Mouse (Mus musculus): Measurements from ENCODE around the gene Akt1s1. TPM values are rescaled to one million over a fixed set of nuclear protein-coding genes. Genes with fewer than 3 reads are reported as not detected.

The Akt1s1 gene
- polyA plus RNA-seq, 2 experiments, result 70.5 to 179 TPM

- Histone ChIP-seq H3K27ac (replicated peaks; ENCODE audit: low read depth, low read length) (no peak overlapping the region), H3K9me3 (ENCODE audit: control insufficient read depth, low read length) (no peaks in the 10 kb centered on the region), H3K4me1 (ENCODE audit: control insufficient read depth, insufficient read depth, low read length) (peaks cover 13% of the 10 kb centered on the region), H3K4me2 (replicated peaks; ENCODE audit: low read depth, low read length, severe bottlenecking) (no peak overlapping the region), H3K36me3 (ENCODE audit: control insufficient read depth, insufficient read depth, low read length) (peaks cover 11% of the 10 kb centered on the region; the same call in 1 of the 2 replicates), H3K4me3 (replicated peaks; ENCODE audit: low read length) (no peak overlapping the region), H3K27me3 (ENCODE audit: control insufficient read depth, insufficient read depth, low read length) (no peaks in the 10 kb centered on the region), H3K9ac (ENCODE audit: low read depth, low read length, severe bottlenecking) (no peak overlapping the region)
- TF ChIP-seq POLR2A (IDR thresholded peaks at IDR 0.05; ENCODE audit: borderline replicate concordance, extremely low read depth, insufficient read depth, insufficient read length), result no peak
- 87% methylated on average over 20 of the region's 20 CpGs for WGBS
- DNase-seq (ENCODE audit: low spot score) (no peak), ATAC-seq (ENCODE audit: low FRiP score, low read depth) (no peak)
Measured at GRCm38 (mm10) chr7:44812651-44813325, 36.0 kb upstream of the Akt1s1 start.

- DNase-seq (ENCODE audit: low spot score), result no peak
- ATAC-seq (ENCODE audit: low FRiP score, low read depth), result no peak
- peaks cover 17% of the 10 kb centered on the region; the same call in 1 of the 2 replicates for H3K36me3 ChIP-seq (ENCODE audit: control insufficient read depth, insufficient read depth, low read length)
- H3K27ac ChIP-seq (replicated peaks; ENCODE audit: low read depth, low read length), result no peak overlapping the region
- no peak for TF ChIP-seq POLR2A (IDR thresholded peaks at IDR 0.05; ENCODE audit: borderline replicate concordance, extremely low read depth, insufficient read depth, insufficient read length)
- no peak overlapping the region for H3K4me3 ChIP-seq (replicated peaks; ENCODE audit: low read length)
- no peak overlapping the region for H3K9ac ChIP-seq (ENCODE audit: low read depth, low read length, severe bottlenecking)
- H3K4me1 ChIP-seq (ENCODE audit: control insufficient read depth, insufficient read depth, low read length), result peaks cover 25% of the 10 kb centered on the region
- H3K27me3 ChIP-seq (ENCODE audit: control insufficient read depth, insufficient read depth, low read length), result no peaks in the 10 kb centered on the region
- 92% methylated on average over 3 of the region's 3 CpGs for WGBS
- no peaks in the 10 kb centered on the region for H3K9me3 ChIP-seq (ENCODE audit: control insufficient read depth, low read length)
- H3K4me2 ChIP-seq (replicated peaks; ENCODE audit: low read depth, low read length, severe bottlenecking), result no peak overlapping the region
Measured at GRCm38 (mm10) chr7:44813985-44814384, 34.8 kb upstream of the Akt1s1 start.

GRCm38 (mm10) chr7:44814423-44814822, 34.4 kb upstream of the Akt1s1 start:
- no peak overlapping the region for H3K4me3 ChIP-seq (replicated peaks; ENCODE audit: low read length)
- H3K27me3 ChIP-seq (ENCODE audit: control insufficient read depth, insufficient read depth, low read length), result no peaks in the 10 kb centered on the region
- no peak overlapping the region for H3K9ac ChIP-seq (ENCODE audit: low read depth, low read length, severe bottlenecking)
- no peak for TF ChIP-seq POLR2A (IDR thresholded peaks at IDR 0.05; ENCODE audit: borderline replicate concordance, extremely low read depth, insufficient read depth, insufficient read length)
- ATAC-seq (ENCODE audit: low FRiP score, low read depth) (no peak), DNase-seq (ENCODE audit: low spot score) (no peak)
- 90% methylated on average over 4 of the region's 4 CpGs for WGBS
- H3K27ac ChIP-seq (replicated peaks; ENCODE audit: low read depth, low read length), result no peak overlapping the region
- H3K4me2 ChIP-seq (replicated peaks; ENCODE audit: low read depth, low read length, severe bottlenecking), result no peak overlapping the region
- H3K36me3 ChIP-seq (ENCODE audit: control insufficient read depth, insufficient read depth, low read length), result peaks cover 21% of the 10 kb centered on the region; the same call in 1 of the 2 replicates
- H3K4me1 ChIP-seq (ENCODE audit: control insufficient read depth, insufficient read depth, low read length), result peaks cover 29% of the 10 kb centered on the region
- no peaks in the 10 kb centered on the region for H3K9me3 ChIP-seq (ENCODE audit: control insufficient read depth, low read length)

- H3K27me3 ChIP-seq (ENCODE audit: control insufficient read depth, insufficient read depth, low read length), result no peaks in the 10 kb centered on the region
- DNase-seq (ENCODE audit: low spot score) (peak; percentile 49), ATAC-seq (ENCODE audit: low FRiP score, low read depth) (no peak)
- H3K9me3 ChIP-seq (ENCODE audit: control insufficient read depth, low read length), result no peaks in the 10 kb centered on the region
- peak overlapping the region; percentile 95; the same call in 1 of the 2 replicates for H3K27ac ChIP-seq (replicated peaks; ENCODE audit: low read depth, low read length)
- WGBS, result 25% methylated on average over 14 of the region's 14 CpGs
- H3K4me1 ChIP-seq (ENCODE audit: control insufficient read depth, insufficient read depth, low read length), result peaks cover 29% of the 10 kb centered on the region
- peaks cover 21% of the 10 kb centered on the region; the same call in 1 of the 2 replicates for H3K36me3 ChIP-seq (ENCODE audit: control insufficient read depth, insufficient read depth, low read length)
- TF ChIP-seq POLR2A (IDR thresholded peaks at IDR 0.05; ENCODE audit: borderline replicate concordance, extremely low read depth, insufficient read depth, insufficient read length), result no peak
- peak overlapping the region; percentile 87 for H3K4me3 ChIP-seq (replicated peaks; ENCODE audit: low read length)
- peak overlapping the region; percentile 74 for H3K4me2 ChIP-seq (replicated peaks; ENCODE audit: low read depth, low read length, severe bottlenecking)
- H3K9ac ChIP-seq (ENCODE audit: low read depth, low read length, severe bottlenecking), result peak overlapping the region; percentile 43; the same call in 1 of the 2 replicates
Measured at GRCm38 (mm10) chr7:44814952-44815553, 33.7 kb upstream of the Akt1s1 start.

- H3K36me3 ChIP-seq (ENCODE audit: control insufficient read depth, insufficient read depth, low read length), result peaks cover 21% of the 10 kb centered on the region; the same call in 1 of the 2 replicates
- no peaks in the 10 kb centered on the region for H3K9me3 ChIP-seq (ENCODE audit: control insufficient read depth, low read length)
- peak; percentile 99 for DNase-seq (ENCODE audit: low spot score)
- H3K4me3 ChIP-seq (replicated peaks; ENCODE audit: low read length), result peak within 1 kb of the TSS; percentile 87
- ATAC-seq (ENCODE audit: low FRiP score, low read depth), result peak; percentile 94
- no peaks in the 10 kb centered on the region for H3K27me3 ChIP-seq (ENCODE audit: control insufficient read depth, insufficient read depth, low read length)
- TF ChIP-seq POLR2A (IDR thresholded peaks at IDR 0.05; ENCODE audit: borderline replicate concordance, extremely low read depth, insufficient read depth, insufficient read length), result peak; percentile 60; the same call in 1 of the 2 replicates
- WGBS, result 0% methylated on average over 52 of the region's 62 CpGs
- peaks cover 29% of the 10 kb centered on the region for H3K4me1 ChIP-seq (ENCODE audit: control insufficient read depth, insufficient read depth, low read length)
- H3K9ac ChIP-seq (ENCODE audit: low read depth, low read length, severe bottlenecking), result peak within 1 kb of the TSS; percentile 98
- peak within 1 kb of the TSS; percentile 74 for H3K4me2 ChIP-seq (replicated peaks; ENCODE audit: low read depth, low read length, severe bottlenecking)
- peak within 1 kb of the TSS; percentile 95 for H3K27ac ChIP-seq (replicated peaks; ENCODE audit: low read depth, low read length)
Measured at GRCm38 (mm10) chr7:44815721-44816469, 32.9 kb upstream of the Akt1s1 start, which contains the start of the genes Nup62 and Il4i1. Gene Nup62 (plus strand): TSS chr7:44816088. Gene Il4i1 (plus strand): TSS chr7:44816387.

Data from limb, embryonic 14.5 days (tissue).